Mouse (Mus musculus) macrophage (primary cell): ENCODE data around the gene Crybg2. TPM values are rescaled to one million over a fixed set of nuclear protein-coding genes. Genes with fewer than 3 reads are reported as not detected.

Experiments
- H3K27ac ChIP-seq: fragments of 350-480 bp; formaldehyde crosslinking; 2 replicates; pipeline ENCODE4 v1.9.0; 2021
- H3K36me3 ChIP-seq: fragments of 350-480 bp; formaldehyde crosslinking; 2 replicates; pipeline ENCODE4 v1.9.0; 2021; ENCODE audit errors: inconsistent target
- H3K4me3 ChIP-seq: fragments of 350-480 bp; formaldehyde crosslinking; 2 replicates; pipeline ENCODE4 v1.9.0; 2021; ENCODE audit errors: inconsistent target
- H3K79me2 ChIP-seq: fragments of 350-480 bp; formaldehyde crosslinking; 2 replicates; pipeline ENCODE4 v1.9.0; 2021; ENCODE audit errors: inconsistent target
- WGBS: methylation state at CpG from one replicate; pipeline ENCODE4 v1.1.7; 2026; ENCODE audit warnings: inconsistent platforms; ENCODE audit not compliant: missing documents; 5-methylcytosine and 5-hydroxymethylcytosine counted together
- polyA plus RNA-seq: library from polyadenylated mRNA; stranded (reverse); fragments of 250-400 nt; gene quantifications from 3 replicates; pipeline ENCODE4 v1.2.4, GENCODE M21; 2018; ENCODE audit warnings: inconsistent platforms
- total RNA-seq, 78 experiments: library from RNA; depleted of rRNA; stranded (reverse); fragments of 250-400 nt; gene quantifications; 1 replicate in 9 of 78; 2 replicates in 24 of 78; 3 replicates in 43 of 78; 4 replicates in 2 of 78; pipeline ENCODE4 v1.2.4; 2018; ENCODE audit warnings: inconsistent platforms in 56 of 78

Gene Crybg2
- total RNA-seq (2018; cell fraction: chromatin; rRNA removed): not detected
- total RNA-seq (2018; cell fraction: cytosol; rRNA removed): not detected
- total RNA-seq (2018; cell fraction: nucleus; rRNA removed): not detected
- polyA plus RNA-seq: not detected in 3 replicates

- WGBS: 90% methylated on average over 26 of the region's 28 CpGs
- no peak within 1 kb of the TSS for H3K27ac ChIP-seq
These were observed at the start of gene Crybg2 for GRCm38 (mm10) chr4:134060135-134060865. Gene Crybg2, plus strand, starts transcription at chr4:134060815.

DNA sequence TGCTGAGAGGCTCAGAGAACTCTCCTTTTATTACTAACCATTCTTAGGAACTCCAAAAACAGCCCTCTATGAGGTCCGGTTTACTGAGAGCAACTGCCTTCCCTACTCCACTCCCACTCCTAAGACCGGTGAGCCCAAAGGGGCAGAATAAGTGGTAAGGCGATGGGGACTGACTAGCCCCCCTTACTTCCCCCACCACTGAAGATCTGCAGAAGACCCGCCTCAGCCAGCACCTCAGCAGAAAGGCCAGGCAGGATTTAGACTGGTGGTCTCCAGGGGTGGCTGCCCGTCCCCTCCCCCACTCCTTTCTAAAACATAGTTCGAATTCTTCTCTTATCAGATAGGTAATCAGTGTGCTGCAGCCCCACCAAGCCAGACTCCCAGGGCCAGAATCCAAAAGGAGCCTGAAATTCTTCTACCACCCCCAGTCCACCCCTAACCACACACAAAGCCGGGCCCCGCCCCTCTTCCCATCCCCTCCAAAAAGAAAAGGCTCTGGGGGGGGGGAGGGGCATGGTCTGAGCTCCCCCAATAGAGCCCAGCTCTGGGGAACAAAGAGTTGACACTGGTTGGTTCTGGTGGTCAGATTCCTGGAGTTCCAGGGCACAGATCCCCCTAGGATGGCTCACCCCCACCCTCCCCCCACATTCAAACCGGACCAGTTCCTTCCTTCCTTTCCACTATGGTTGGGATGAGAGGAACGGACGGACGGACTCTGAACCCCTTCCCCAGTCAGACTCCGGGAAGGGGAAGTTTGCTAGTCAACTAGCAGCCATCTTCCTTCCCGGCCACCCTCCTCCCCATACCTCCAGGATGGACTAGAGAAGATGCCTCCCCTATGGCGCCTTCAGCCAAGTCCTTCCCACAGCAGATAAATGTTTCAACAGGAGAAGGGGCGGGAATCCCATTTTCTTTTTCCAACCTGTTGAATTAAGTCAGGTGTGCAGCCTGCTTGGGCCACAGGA lies 48.9 kb upstream of the Crybg2 start:
- Histone ChIP-seq H3K79me2 (no peaks in the 10 kb centered on the region), H3K4me3 (no peak overlapping the region), H3K36me3 (no peaks in the 10 kb centered on the region), H3K27ac (no peak overlapping the region)
- 28% methylated on average over 14 of the region's 16 CpGs for WGBS

More at GRCm38 (mm10) chr4:134060135-134060865, at the start of gene Crybg2:
- Histone ChIP-seq H3K4me3 (no peak within 1 kb of the TSS), H3K79me2 (no peaks in the 10 kb centered on the region), H3K36me3 (no peaks in the 10 kb centered on the region)

DNA sequence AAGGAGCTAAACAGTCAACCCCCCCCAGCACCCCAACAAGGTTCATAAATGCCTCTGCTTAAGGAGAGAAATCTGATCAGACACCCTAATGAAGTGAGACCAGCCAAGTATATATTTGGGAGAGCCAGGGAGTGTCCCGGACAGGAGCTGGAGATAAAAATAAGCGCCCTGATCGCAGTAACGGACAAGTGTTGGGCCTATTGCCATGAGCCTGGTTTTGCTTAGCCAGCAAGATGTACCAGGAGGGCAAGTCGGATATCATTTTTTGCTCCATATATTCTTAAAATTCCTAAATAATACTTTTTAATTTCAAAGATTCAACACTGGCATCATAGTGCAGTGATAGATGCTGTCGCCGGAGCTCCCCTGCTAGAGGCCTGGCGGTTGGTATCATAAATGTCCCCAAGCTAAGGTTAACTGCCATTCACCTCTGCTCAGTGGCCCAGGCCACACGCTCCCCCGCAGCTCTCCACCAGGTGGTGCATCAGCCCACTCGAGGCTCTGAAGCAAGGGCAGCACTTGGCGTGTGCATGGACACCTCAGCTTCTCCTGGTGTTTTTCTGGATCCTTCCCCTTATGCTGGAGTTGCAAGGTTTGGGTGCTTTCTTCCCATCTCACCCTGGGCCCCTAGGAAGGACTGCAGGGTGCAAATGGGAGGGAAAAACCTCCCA lies 47.6 kb upstream of the Crybg2 start:
- no peaks in the 10 kb centered on the region for H3K36me3 ChIP-seq
- 64% methylated on average over 12 of the region's 12 CpGs for WGBS
- no peak overlapping the region for H3K4me3 ChIP-seq

GRCm38 (mm10) chr4:134016208-134016607 lies 44.4 kb upstream of the Crybg2 start:
- Histone ChIP-seq H3K36me3 (no peaks in the 10 kb centered on the region), H3K79me2 (no peaks in the 10 kb centered on the region), H3K4me3 (no peak overlapping the region), H3K27ac (no peak overlapping the region)
- WGBS: 19% methylated on average over 7 of the region's 7 CpGs

More for the DNA sequence above, 47.6 kb upstream of the Crybg2 start:
- Histone ChIP-seq H3K79me2 (no peaks in the 10 kb centered on the region), H3K27ac (no peak overlapping the region)

- H3K4me3 ChIP-seq: no peak overlapping the region
- no peak overlapping the region for H3K27ac ChIP-seq
- no peaks in the 10 kb centered on the region for H3K36me3 ChIP-seq
- H3K79me2 ChIP-seq: no peaks in the 10 kb centered on the region
- WGBS: 5% methylated on average over 8 of the region's 8 CpGs
These were observed 43.8 kb upstream of the Crybg2 start for GRCm38 (mm10) chr4:134016767-134017166.

DNA sequence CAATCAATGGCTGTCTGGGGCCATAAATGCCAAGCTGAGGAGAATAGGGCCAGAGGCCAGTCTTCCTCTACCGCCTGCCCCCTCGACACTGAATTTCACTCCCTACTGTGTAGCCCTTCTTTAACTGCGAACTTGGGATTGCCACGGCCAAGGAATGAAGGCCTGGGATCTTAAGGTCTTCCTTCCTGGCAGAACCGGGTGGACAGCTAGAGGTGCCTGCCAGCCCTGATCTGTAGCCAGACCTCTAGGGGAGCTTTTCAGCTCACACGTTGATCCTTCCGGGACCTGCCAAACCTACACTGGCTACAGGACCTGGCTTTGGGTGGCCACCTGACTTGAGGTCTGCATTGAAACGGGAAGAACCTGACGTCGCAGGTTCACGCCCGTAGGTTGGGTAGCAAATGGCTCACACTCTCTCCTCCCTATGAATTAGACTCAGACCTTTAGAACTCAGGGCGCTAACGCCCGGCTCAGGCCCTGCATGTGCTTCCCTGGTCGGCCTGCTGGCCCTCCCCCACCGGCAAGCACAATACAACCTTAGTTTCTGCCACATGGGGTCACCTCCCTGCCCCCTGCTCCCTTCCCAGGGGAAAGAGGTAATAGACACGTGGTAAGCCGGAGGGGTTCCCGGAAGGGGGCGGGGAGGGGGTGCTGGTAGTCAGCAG lies 43.3 kb upstream of the Crybg2 start:
- H3K79me2 ChIP-seq: no peaks in the 10 kb centered on the region
- H3K36me3 ChIP-seq: no peaks in the 10 kb centered on the region
- 9% methylated on average over 21 of the region's 21 CpGs for WGBS
- no peak overlapping the region for H3K27ac ChIP-seq
- H3K4me3 ChIP-seq: no peak overlapping the region

GRCm38 (mm10) chr4:134018038-134018778 lies 42.4 kb upstream of the Crybg2 start:
- H3K36me3 ChIP-seq: no peaks in the 10 kb centered on the region
- H3K27ac ChIP-seq: no peak overlapping the region
- H3K79me2 ChIP-seq: no peaks in the 10 kb centered on the region
- no peak overlapping the region for H3K4me3 ChIP-seq
- 2% methylated on average over 46 of the region's 46 CpGs for whole genome bisulfite sequencing

DNA sequence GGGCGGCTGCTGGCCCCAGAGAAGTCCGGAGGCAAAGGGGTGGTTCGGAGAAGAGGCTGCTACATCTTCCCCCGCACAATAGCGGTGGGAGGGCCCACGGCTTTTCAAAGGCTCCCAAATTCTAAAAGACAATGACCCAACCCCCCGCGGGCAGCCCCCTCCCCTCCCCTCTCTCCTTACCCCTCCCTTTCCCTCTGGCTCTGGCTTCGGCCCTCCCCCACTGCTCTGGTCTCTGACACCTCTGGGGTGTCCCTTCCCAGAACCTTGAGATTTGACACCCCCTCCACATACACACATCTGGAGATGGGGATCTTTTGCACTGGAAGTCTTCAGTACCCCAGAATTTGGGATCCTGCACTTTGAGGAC lies 41.9 kb upstream of the Crybg2 start, which contains the start of gene Lin28a:
Gene Lin28a (minus strand): TSS at position 63 of the 367 bp plus-strand sequence.
- H3K27ac ChIP-seq: no peak within 1 kb of the TSS
- 9% methylated on average over 8 of the region's 9 CpGs for WGBS
- no peaks in the 10 kb centered on the region for H3K36me3 ChIP-seq
- no peak within 1 kb of the TSS for H3K4me3 ChIP-seq
- H3K79me2 ChIP-seq: no peaks in the 10 kb centered on the region

GRCm38 (mm10) chr4:134019210-134019609 lies 41.4 kb upstream of the Crybg2 start:
- 3% methylated on average over 3 of the region's 10 CpGs for WGBS
- no peaks in the 10 kb centered on the region for H3K36me3 ChIP-seq
- no peak overlapping the region for H3K27ac ChIP-seq
- no peak overlapping the region for H3K4me3 ChIP-seq
- no peaks in the 10 kb centered on the region for H3K79me2 ChIP-seq

DNA sequence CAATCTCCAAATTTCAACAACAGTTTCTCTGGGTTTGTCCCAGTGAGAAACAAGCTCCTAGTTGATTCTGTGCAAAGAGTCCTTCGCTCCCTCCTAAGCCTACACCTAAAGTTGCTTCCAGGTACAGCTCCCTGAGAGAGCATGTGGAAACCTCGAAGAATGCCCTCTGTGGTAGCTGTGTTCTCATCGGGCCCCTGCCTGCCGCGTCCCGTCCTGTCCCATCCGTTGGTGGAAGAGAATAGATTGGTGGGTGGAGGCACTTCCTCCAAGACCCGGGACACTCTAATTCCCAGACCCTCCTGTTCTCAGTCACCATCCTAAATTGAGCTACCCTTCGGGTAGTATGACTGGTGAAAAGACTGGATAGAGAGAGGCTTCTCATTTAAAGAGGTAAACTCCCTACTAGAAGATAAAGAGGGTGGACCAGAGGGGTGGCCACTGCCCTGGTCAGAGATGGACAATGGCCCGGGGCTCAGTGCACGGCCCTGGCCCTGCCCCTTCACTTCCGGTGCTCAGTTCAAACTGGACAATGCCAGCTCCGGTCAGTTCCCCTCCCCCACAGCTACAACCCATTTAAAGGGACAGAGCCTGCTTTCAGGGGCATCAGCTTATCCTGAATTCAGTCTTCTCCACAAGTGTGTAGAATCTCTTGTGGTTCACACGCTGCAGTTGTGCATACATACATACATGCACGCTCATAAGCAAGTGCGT lies 40.8 kb upstream of the Crybg2 start:
- WGBS: 7% methylated on average over 16 of the region's 16 CpGs
- Histone ChIP-seq H3K36me3 (no peaks in the 10 kb centered on the region), H3K4me3 (no peak overlapping the region), H3K79me2 (no peaks in the 10 kb centered on the region), H3K27ac (no peak overlapping the region)

DNA sequence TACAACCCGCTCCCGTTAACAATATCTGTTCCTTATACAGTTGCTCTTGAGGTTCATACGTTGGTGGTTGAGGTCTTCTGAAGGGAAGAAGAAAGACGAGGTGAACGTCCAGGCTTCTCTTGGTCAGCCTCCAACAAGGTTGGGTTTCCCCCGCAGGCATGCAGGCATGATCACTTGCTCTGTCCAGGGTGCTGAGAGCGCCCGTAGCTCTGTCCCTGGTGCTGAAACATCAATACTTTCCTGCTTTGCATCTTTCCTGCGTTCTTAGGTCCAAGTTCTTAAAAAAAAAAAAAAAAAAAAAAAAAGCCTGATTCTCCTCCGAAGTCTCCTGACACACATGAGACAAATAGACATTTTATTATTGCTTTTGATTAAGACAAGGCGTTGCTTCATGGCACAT lies 40.0 kb upstream of the Crybg2 start:
- Histone ChIP-seq H3K79me2 (no peaks in the 10 kb centered on the region), H3K27ac (no peak overlapping the region), H3K36me3 (no peaks in the 10 kb centered on the region), H3K4me3 (no peak overlapping the region)
- 3% methylated on average over 11 of the region's 11 CpGs for WGBS

GRCm38 (mm10) chr4:134025802-134026201 lies 34.8 kb upstream of the Crybg2 start:
- H3K36me3 ChIP-seq: no peaks in the 10 kb centered on the region
- H3K79me2 ChIP-seq: no peaks in the 10 kb centered on the region
- 82% methylated on average over 9 of the region's 9 CpGs for WGBS
- no peak overlapping the region for H3K4me3 ChIP-seq
- no peak overlapping the region for H3K27ac ChIP-seq

GRCm38 (mm10) chr4:134035953-134036352 lies 24.7 kb upstream of the Crybg2 start:
- Histone ChIP-seq H3K27ac (no peak overlapping the region), H3K4me3 (no peak overlapping the region), H3K79me2 (no peaks in the 10 kb centered on the region), H3K36me3 (no peaks in the 10 kb centered on the region)
- WGBS: 10% methylated on average over 16 of the region's 16 CpGs
